Mouse (Mus musculus): ENCODE data around the gene Desi2.
"Not testable (repeated sequence)": the region's sequence is repeated elsewhere in the genome, so short reads cannot be mapped to it uniquely, and the experiment has no call there.

DNA sequence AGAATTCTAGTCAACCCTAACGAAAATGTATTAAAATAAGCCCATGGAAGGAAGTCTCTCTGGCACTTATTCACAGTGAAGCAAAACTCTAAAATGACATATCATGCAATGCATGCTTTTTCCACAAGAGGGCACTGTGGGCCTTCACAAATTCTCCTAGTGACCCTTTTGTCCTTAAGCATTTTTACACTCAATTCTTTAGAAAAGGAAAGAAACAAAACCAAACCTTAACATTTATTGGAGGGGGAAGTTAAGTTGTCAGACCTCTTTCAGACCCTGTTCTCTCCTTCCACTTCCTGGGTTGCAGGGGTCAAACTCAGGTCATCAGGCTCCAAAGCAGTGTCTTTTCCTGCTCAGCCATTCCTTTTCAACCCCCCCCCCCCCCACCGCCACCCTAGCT, 40.7 kb upstream of the Desi2 start:
- TF ChIP-seq CTCF (IDR thresholded peaks at IDR 0.05), result peak; percentile 61
- not testable (repeated sequence) for TF ChIP-seq EP300 (IDR thresholded peaks at IDR 0.05)
